Mouse (Mus musculus): ENCODE results near the gene Adgrg3. TPM values are rescaled to one million over a fixed set of nuclear protein-coding genes. Genes with fewer than 3 reads are reported as not detected.

Gene Adgrg3
- polyA plus RNA-seq, 1 experiment from 2014 or later: 2.7 TPM

DNA sequence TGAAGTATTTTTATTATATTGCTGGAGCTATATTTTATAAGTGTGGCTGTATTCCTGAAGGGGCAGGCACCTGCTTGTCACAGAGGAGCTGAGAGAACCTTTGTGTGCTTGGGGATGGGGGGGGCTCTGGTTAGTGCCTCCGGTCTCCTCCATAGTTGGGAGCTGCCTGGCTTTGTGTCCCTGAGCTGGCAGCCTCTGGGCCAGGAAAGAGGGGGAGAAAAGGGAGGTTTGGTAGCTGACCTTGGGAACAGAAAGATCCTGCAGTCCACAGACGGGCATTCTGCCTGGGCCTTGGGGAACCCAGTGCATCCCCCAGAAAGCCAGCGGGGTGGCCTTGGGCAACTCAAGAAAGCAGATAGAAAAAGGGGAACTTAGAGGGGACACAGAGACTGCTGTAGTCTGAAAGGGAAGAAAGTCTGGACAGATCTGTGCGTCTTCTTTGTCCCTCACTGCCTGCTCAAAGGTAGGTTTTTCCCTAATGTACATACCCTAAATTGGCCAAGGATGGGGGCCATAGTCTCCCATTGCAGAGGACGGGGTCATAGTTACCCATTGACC lies 22.1 kb upstream of the Adgrg3 start:
- H3K9me3 ChIP-seq (ENCODE audit: control insufficient read depth, low read length): no peaks in the 10 kb centered on the region
- H3K36me3 ChIP-seq (ENCODE audit: control insufficient read depth, insufficient read depth, low read length): no peaks in the 10 kb centered on the region
- no peak overlapping the region; the same call in 1 of the 2 replicates for H3K9ac ChIP-seq (ENCODE audit: low read length)
- no peak overlapping the region for H3K4me3 ChIP-seq (ENCODE audit: low read depth, low read length)
- no peaks in the 10 kb centered on the region for H3K27me3 ChIP-seq (ENCODE audit: control insufficient read depth, insufficient read depth, low read length)
- DNase-seq (ENCODE audit: low spot score) (no peak), ATAC-seq (ENCODE audit: insufficient number of reproducible peaks, low FRiP score, low TSS enrichment, low read depth) (no peak)
- peaks cover 16% of the 10 kb centered on the region; the same call in 1 of the 2 replicates for H3K4me1 ChIP-seq (ENCODE audit: control insufficient read depth, insufficient read depth, low read length)
- 92% methylated on average over 5 of the region's 5 CpGs for WGBS
- H3K4me2 ChIP-seq (ENCODE audit: low read depth, severe bottlenecking): peak overlapping the region; percentile 1; the same call in 1 of the 2 replicates
- no peak overlapping the region for H3K27ac ChIP-seq (replicated peaks; ENCODE audit: low read depth, low read length)

DNA sequence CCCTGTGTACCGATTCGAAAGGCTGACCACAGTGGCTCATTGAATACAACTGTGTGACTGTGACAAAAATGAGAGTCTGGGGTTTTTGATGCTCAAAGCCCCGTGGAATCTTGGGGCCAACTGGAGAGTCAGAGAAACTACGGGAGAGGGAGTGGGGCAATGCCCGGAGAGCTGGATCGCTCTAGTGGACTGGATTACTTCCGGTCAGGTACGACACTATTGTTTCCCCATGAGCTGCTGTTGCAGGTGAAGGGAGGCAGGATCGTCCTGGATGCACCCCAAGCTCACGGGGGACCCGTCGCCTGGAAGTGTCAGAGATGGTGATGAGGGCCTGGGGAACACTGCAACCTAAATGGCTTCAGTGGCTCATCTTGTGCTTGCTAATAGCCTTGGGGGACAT lies 21.5 kb upstream of the Adgrg3 start:
- no peak for DNase-seq (ENCODE audit: low spot score)
- no peak overlapping the region for H3K27ac ChIP-seq (replicated peaks; ENCODE audit: low read depth, low read length)
- H3K27me3 ChIP-seq (ENCODE audit: control insufficient read depth, insufficient read depth, low read length): no peaks in the 10 kb centered on the region
- H3K4me2 ChIP-seq (ENCODE audit: low read depth, severe bottlenecking): no peak overlapping the region
- ATAC-seq (ENCODE audit: insufficient number of reproducible peaks, low FRiP score, low TSS enrichment, low read depth): no peak
- H3K9me3 ChIP-seq (ENCODE audit: control insufficient read depth, low read length): no peaks in the 10 kb centered on the region
- H3K4me3 ChIP-seq (ENCODE audit: low read depth, low read length): no peak overlapping the region
- no peak overlapping the region for H3K9ac ChIP-seq (ENCODE audit: low read length)
- peaks cover 20% of the 10 kb centered on the region; the same call in 1 of the 2 replicates for H3K4me1 ChIP-seq (ENCODE audit: control insufficient read depth, insufficient read depth, low read length)
- H3K36me3 ChIP-seq (ENCODE audit: control insufficient read depth, insufficient read depth, low read length): no peaks in the 10 kb centered on the region
- WGBS: 82% methylated on average over 12 of the region's 12 CpGs

DNA sequence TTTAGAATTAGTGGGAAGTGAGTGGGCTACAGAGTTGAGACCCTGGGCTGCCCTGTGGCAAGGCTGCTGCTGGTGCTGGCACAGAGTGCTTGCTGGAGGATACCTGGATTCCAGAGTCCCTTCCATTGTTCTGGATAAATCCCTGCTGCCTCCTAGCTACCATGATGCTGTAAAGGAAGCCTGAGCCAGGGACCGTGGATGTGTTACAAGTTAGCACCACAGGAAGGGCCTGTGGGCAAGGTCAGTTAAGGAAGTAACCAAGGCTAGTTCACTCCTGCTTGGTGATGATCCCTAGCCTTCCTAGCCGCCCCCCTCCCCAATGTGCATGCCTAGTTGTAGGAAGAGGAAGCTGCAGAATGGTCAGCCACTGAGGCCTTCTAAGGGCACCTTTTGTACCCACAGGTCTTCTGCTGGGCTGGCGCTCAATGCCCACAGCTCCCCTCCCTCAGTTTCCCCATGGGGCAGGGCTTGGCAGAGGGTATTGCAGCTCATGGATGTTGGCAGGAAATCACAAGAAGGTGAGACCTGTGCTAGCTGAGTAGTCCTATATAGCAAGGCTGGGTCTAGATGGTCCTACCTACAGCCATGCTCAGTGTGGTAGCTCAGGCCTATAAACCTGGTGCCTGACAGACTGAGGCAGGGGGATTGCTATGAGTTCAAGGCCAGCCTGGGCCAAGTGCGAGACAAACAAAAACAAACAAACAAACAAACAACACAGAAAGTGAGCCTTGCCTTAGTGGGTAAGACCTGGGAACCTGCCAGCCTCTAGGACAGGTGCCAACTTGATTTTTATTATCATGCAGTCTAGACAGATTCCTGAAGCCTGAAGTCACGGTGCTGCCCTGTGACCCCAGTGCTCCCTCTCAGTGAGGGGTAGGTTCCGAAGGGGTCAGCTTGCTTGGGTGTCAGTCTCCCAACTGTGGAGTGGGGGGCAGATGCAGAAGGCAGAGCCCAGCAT lies 20.3 kb upstream of the Adgrg3 start:
- Histone ChIP-seq H3K27me3 (ENCODE audit: control insufficient read depth, insufficient read depth, low read length) (no peaks in the 10 kb centered on the region), H3K9ac (ENCODE audit: low read length) (no peak overlapping the region), H3K9me3 (ENCODE audit: control insufficient read depth, low read length) (no peaks in the 10 kb centered on the region), H3K27ac (replicated peaks; ENCODE audit: low read depth, low read length) (no peak overlapping the region), H3K4me1 (ENCODE audit: control insufficient read depth, insufficient read depth, low read length) (peaks cover 20% of the 10 kb centered on the region; the same call in 1 of the 2 replicates), H3K36me3 (ENCODE audit: control insufficient read depth, insufficient read depth, low read length) (no peaks in the 10 kb centered on the region), H3K4me3 (ENCODE audit: low read depth, low read length) (no peak overlapping the region), H3K4me2 (ENCODE audit: low read depth, severe bottlenecking) (no peak overlapping the region; the same call in 1 of the 2 replicates)
- ATAC-seq (ENCODE audit: insufficient number of reproducible peaks, low FRiP score, low TSS enrichment, low read depth): no peak
- 65% methylated on average over 6 of the region's 6 CpGs for WGBS
- DNase-seq (ENCODE audit: low spot score): no peak

DNA sequence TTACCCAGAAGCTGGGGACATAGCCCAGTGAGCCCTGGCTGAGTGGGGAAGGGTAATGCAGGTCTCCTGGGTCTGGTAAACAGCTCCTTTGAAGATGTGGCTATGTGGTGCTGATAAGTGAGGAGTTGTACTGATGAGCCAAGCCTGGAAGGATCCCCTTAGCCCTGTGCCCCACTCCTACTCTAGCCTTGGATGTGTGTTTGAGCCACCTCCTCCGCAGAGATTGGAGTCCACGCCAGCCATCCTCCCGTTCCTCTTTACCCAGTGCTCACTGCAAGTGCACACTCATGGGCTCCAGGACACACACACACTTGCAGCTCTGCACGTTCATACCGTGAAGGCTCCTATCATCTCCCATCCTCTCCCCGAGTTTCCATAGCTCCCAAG lies 19.6 kb upstream of the Adgrg3 start:
- Histone ChIP-seq H3K36me3 (ENCODE audit: control insufficient read depth, insufficient read depth, low read length) (no peaks in the 10 kb centered on the region), H3K9ac (ENCODE audit: low read length) (no peak overlapping the region), H3K27ac (replicated peaks; ENCODE audit: low read depth, low read length) (no peak overlapping the region), H3K4me2 (ENCODE audit: low read depth, severe bottlenecking) (no peak overlapping the region), H3K27me3 (ENCODE audit: control insufficient read depth, insufficient read depth, low read length) (no peaks in the 10 kb centered on the region), H3K9me3 (ENCODE audit: control insufficient read depth, low read length) (no peaks in the 10 kb centered on the region), H3K4me1 (ENCODE audit: control insufficient read depth, insufficient read depth, low read length) (peaks cover 20% of the 10 kb centered on the region; the same call in 1 of the 2 replicates), H3K4me3 (ENCODE audit: low read depth, low read length) (no peak overlapping the region)
- WGBS: 83% methylated on average over 6 of the region's 6 CpGs
- ATAC-seq (ENCODE audit: insufficient number of reproducible peaks, low FRiP score, low TSS enrichment, low read depth) (no peak), DNase-seq (ENCODE audit: low spot score) (no peak)

DNA sequence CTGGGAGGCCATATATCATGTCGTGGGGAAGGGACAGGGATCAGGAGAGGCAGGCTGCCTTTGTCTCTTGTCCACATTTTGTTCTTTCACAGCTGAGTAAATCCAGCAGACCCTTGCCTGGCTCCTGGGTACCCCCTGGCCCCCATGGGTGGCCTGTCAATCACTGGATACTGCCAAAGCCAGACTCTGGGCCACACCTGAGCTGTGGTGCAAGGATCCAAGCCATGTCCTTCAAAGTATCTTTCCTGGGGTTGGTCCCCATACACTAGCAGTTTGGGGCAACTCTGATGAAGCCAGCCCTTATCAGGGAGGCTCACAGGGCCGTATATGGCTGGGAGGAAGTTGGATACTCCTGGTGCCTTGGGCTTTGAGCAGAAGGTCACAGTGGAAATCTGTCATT lies 19.1 kb upstream of the Adgrg3 start:
- Histone ChIP-seq H3K36me3 (ENCODE audit: control insufficient read depth, insufficient read depth, low read length) (peaks cover under 1% of the 10 kb centered on the region; the same call in 1 of the 2 replicates), H3K27ac (replicated peaks; ENCODE audit: low read depth, low read length) (no peak overlapping the region), H3K9me3 (ENCODE audit: control insufficient read depth, low read length) (no peaks in the 10 kb centered on the region), H3K4me3 (ENCODE audit: low read depth, low read length) (no peak overlapping the region), H3K4me2 (ENCODE audit: low read depth, severe bottlenecking) (no peak overlapping the region), H3K4me1 (ENCODE audit: control insufficient read depth, insufficient read depth, low read length) (peaks cover 20% of the 10 kb centered on the region; the same call in 1 of the 2 replicates), H3K9ac (ENCODE audit: low read length) (no peak overlapping the region), H3K27me3 (ENCODE audit: control insufficient read depth, insufficient read depth, low read length) (no peaks in the 10 kb centered on the region)
- ATAC-seq (ENCODE audit: insufficient number of reproducible peaks, low FRiP score, low TSS enrichment, low read depth) (no peak), DNase-seq (ENCODE audit: low spot score) (no peak)
- WGBS: 65% methylated on average over 2 of the region's 2 CpGs

DNA sequence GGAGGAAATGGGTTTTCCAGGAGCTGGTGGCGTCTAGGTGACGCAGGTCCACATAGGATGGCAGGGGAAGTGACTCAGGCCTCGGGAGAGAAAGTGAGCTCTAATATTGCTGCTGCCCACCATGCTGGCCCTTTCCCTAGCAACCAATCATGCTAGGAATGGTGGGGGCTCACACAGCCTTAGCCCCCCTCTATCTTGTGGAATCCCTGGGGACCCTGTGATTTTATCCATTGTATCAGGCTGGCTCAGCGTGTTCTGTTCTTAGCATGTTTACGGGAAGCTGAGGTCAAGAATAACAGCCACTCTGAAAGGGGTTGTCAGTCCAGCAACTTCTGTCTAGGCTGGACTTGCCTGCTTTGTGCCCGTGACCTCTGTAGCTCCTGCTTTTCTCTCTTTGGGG lies 18.5 kb upstream of the Adgrg3 start:
- Histone ChIP-seq H3K4me2 (ENCODE audit: low read depth, severe bottlenecking) (no peak overlapping the region), H3K9ac (ENCODE audit: low read length) (no peak overlapping the region), H3K36me3 (ENCODE audit: control insufficient read depth, insufficient read depth, low read length) (peaks cover 3% of the 10 kb centered on the region; the same call in 1 of the 2 replicates), H3K27ac (replicated peaks; ENCODE audit: low read depth, low read length) (no peak overlapping the region), H3K9me3 (ENCODE audit: control insufficient read depth, low read length) (no peaks in the 10 kb centered on the region), H3K4me1 (ENCODE audit: control insufficient read depth, insufficient read depth, low read length) (peaks cover 17% of the 10 kb centered on the region; the same call in 1 of the 2 replicates), H3K4me3 (ENCODE audit: low read depth, low read length) (no peak overlapping the region), H3K27me3 (ENCODE audit: control insufficient read depth, insufficient read depth, low read length) (no peaks in the 10 kb centered on the region)
- DNase-seq (ENCODE audit: low spot score) (no peak), ATAC-seq (ENCODE audit: insufficient number of reproducible peaks, low FRiP score, low TSS enrichment, low read depth) (no peak)
- WGBS: 66% methylated on average over 6 of the region's 6 CpGs

DNA sequence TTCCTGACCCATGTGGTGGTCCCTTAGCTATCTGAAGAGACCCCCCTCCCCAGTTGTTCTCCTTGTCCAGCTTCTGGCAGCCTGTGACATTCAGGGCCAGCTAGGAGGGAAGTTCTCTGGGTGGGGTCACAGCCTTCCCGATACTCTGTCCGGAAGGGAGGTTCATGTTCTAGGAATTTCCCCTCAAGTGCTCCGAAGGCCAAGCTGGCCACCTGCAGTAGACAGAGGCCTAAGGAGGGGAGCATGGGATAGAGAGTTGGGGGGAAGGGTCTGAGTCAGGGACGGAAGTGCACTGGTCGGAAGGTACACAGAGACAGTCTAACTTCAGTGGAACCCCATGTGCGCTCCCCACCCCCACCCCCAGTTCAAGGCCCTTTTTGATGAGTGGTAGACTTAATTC lies 17.5 kb upstream of the Adgrg3 start:
- Histone ChIP-seq H3K27me3 (ENCODE audit: control insufficient read depth, insufficient read depth, low read length) (no peaks in the 10 kb centered on the region), H3K9ac (ENCODE audit: low read length) (no peak overlapping the region), H3K27ac (replicated peaks; ENCODE audit: low read depth, low read length) (no peak overlapping the region), H3K9me3 (ENCODE audit: control insufficient read depth, low read length) (no peaks in the 10 kb centered on the region), H3K36me3 (ENCODE audit: control insufficient read depth, insufficient read depth, low read length) (peaks cover 3% of the 10 kb centered on the region; the same call in 1 of the 2 replicates), H3K4me3 (ENCODE audit: low read depth, low read length) (no peak overlapping the region), H3K4me2 (ENCODE audit: low read depth, severe bottlenecking) (no peak overlapping the region), H3K4me1 (ENCODE audit: control insufficient read depth, insufficient read depth, low read length) (0 out of 2 replicates have a peak, but pooled peaks cover 10% of the 10 kb centered on the region)
- ATAC-seq (ENCODE audit: insufficient number of reproducible peaks, low FRiP score, low TSS enrichment, low read depth) (no peak), DNase-seq (ENCODE audit: low spot score) (no peak)
- 75% methylated on average over 6 of the region's 6 CpGs for WGBS

DNA sequence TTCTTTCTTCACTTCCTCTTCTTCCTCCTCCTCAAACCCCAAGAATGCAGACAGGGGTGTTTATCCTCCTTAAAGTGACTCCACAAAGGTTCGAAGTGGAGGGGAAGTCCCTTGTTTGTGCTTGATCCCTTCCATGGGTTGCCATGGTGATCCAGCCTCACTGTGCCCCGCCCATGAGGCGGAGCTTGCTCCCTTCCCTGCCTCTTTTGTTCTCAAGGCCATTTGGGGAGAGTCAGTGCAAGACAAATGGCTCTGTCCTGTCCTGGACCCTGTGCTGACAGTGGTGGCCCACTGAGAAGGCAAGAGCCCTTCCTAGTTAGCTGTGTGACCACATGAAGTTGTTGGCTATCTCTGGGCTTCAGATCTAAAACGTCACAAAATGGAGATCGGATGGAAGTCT lies 16.8 kb upstream of the Adgrg3 start:
- DNase-seq (ENCODE audit: low spot score): peak; percentile 74
- H3K27ac ChIP-seq (replicated peaks; ENCODE audit: low read depth, low read length): no peak overlapping the region

More for the DNA sequence above, 16.8 kb upstream of the Adgrg3 start:
- no peaks in the 10 kb centered on the region for H3K27me3 ChIP-seq (ENCODE audit: control insufficient read depth, insufficient read depth, low read length)
- no peak for ATAC-seq (ENCODE audit: insufficient number of reproducible peaks, low FRiP score, low TSS enrichment, low read depth)
- 0 out of 2 replicates have a peak, but pooled peaks cover 6% of the 10 kb centered on the region for H3K4me1 ChIP-seq (ENCODE audit: control insufficient read depth, insufficient read depth, low read length)
- WGBS: 27% methylated on average over 5 of the region's 5 CpGs
- H3K9me3 ChIP-seq (ENCODE audit: control insufficient read depth, low read length): no peaks in the 10 kb centered on the region
- H3K4me3 ChIP-seq (ENCODE audit: low read depth, low read length): no peak overlapping the region
- no peak overlapping the region for H3K9ac ChIP-seq (ENCODE audit: low read length)
- no peak overlapping the region for H3K4me2 ChIP-seq (ENCODE audit: low read depth, severe bottlenecking)
- peaks cover 3% of the 10 kb centered on the region for H3K36me3 ChIP-seq (ENCODE audit: control insufficient read depth, insufficient read depth, low read length)

Measured in limb, embryonic 11.5 days (tissue).